28 mouse cellular contexts compared by ENCODE assay signal in the genomic region with DNA sequence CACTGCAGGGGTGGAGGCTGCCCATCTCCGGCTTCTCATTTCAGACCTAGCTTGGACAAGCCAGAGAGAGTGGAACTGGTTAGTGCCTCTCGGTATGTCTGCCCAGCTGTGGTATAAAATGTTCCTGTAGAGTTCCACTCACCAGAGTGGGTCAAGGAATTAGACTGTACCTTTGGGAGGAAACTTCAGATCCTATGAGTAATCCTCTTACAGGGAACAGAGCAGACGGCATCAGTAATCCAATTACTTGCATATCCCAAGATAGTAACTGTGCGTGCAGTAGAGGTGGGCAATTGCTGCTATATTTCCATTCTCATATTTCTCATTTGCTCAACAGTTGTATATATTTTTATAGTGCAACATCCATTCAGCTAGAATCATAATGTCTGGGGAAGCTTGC. TPM values are rescaled to one million over a fixed set of nuclear protein-coding genes. Genes with fewer than 3 reads are reported as not detected.
DNase-seq lines count a peak whose midpoint lies in the region; TF ChIP-seq lines count a peak whose summit lies in the region.
"Had no signal": no experiment of that assay in that cellular context is flagged by ENCODE, and none has a peak within 500 bp of the region (broad histone marks: within the 10 kb centered on the region; RNA-seq: fewer than 3 reads in every experiment).

No protein-coding gene starts in this region.

- no peak for TF ChIP-seq POLR2A in ES-Bruce4 (IDR thresholded peaks at IDR 0.05; ENCODE audit: insufficient read depth, low read length)

- H3K9me3 ChIP-seq in ES-Bruce4 (replicated peaks; ENCODE audit: control insufficient read depth, insufficient read depth, low read length, poor library complexity, severe bottlenecking): no peaks in the 10 kb centered on the region
- H3K9me3 ChIP-seq: embryonic facial prominence, embryonic 13.5 days; embryonic facial prominence, embryonic 15.5 days; forebrain, embryonic 10.5 days; forebrain, embryonic 12.5 days had no signal

- no peaks in the 10 kb centered on the region for H3K27me3 ChIP-seq in ES-Bruce4 (ENCODE audit: control insufficient read depth, insufficient read depth, low read length, poor library complexity, severe bottlenecking)

- TF ChIP-seq EP300 in ES-Bruce4 (IDR thresholded peaks at IDR 0.05; ENCODE audit: insufficient read depth, low read depth, low read length): no peak

- no peak overlapping the region for H3K9ac ChIP-seq in ES-Bruce4 (ENCODE audit: low read depth, poor library complexity, severe bottlenecking)
- H3K9ac ChIP-seq: embryonic facial prominence, embryonic 13.5 days; embryonic facial prominence, embryonic 15.5 days; forebrain, embryonic 12.5 days had no signal

- H3K27ac ChIP-seq in gastrocnemius, adult 2 months: peak overlapping the region; percentile 16; the same call in 1 of the 2 replicates
- H3K27ac ChIP-seq in ES-Bruce4 (ENCODE audit: insufficient read depth, low read length): 0 out of 2 replicates have a peak overlapping the region, but pooled peaks have one; percentile 34
- H3K27ac ChIP-seq: embryonic facial prominence, embryonic 13.5 days; embryonic facial prominence, embryonic 15.5 days; forebrain, embryonic 10.5 days; forebrain, embryonic 12.5 days had no signal

- DNase-seq in gastrocnemius, adult 2 months: no peak
- no peak for DNase-seq in gastrocnemius, postnatal 25 days
- DNase-seq in retina, adult 2 months (ENCODE audit: low read depth, low spot score): peak; percentile 76
- DNase-seq in retina, embryonic 14.5 days (ENCODE audit: low spot score): no peak
- peak; percentile 57 for DNase-seq in retina, postnatal 7 days (ENCODE audit: low read depth, low spot score)
- no peak for DNase-seq in adrenal gland, postnatal 14 days
- DNase-seq: adrenal gland, adult 2 months; adrenal gland, postnatal 25 days; cerebellum, adult 11 months; cerebellum, adult 18-20 months; cerebellum, adult 8-10 months; cerebellum, adult 9-11 months; cerebellum, postnatal 36 days had no signal

- H3K4me3 ChIP-seq in gastrocnemius, adult 2 months: no peak overlapping the region
- H3K4me3 ChIP-seq in ES-Bruce4 (ENCODE audit: low read depth, low read length): no peak overlapping the region
- H3K4me3 ChIP-seq: embryonic facial prominence, embryonic 13.5 days; embryonic facial prominence, embryonic 15.5 days; erythroblast, embryonic 14.5 days; forebrain, embryonic 10.5 days; forebrain, embryonic 12.5 days had no signal

- H3K36me3 ChIP-seq in ES-Bruce4 (ENCODE audit: control insufficient read depth, insufficient read depth, low read length, poor library complexity, severe bottlenecking): no peaks in the 10 kb centered on the region
- H3K36me3 ChIP-seq: embryonic facial prominence, embryonic 13.5 days; embryonic facial prominence, embryonic 15.5 days; forebrain, embryonic 10.5 days; forebrain, embryonic 12.5 days had no signal

- H3K4me1 ChIP-seq in ES-Bruce4 (ENCODE audit: control insufficient read depth, insufficient read depth, low read length): peaks cover 8% of the 10 kb centered on the region

- TF ChIP-seq CTCF in gastrocnemius, adult 2 months (IDR thresholded peaks at IDR 0.05): no peak
- TF ChIP-seq CTCF in ES-Bruce4 (IDR thresholded peaks at IDR 0.05; ENCODE audit: low read depth, low read length): no peak

- intact Hi-C loops in gastrocnemius, adult 2 months (cut with DNase I): no loop called here

RNA-seq across cellular contexts. Expression of a gene that starts 11.6 kb away (rescaled TPM):
- total RNA-seq in gastrocnemius, adult 2 months (2021): not detected
- not detected for total RNA-seq in gastrocnemius, postnatal 25 days (2021)
- polyA plus RNA-seq in ES-Bruce4 (2011; ENCODE audit: insufficient read depth, insufficient read length, low read depth, missing spikeins): not detected in 2 replicates
- not detected in 2 replicates for total RNA-seq in adrenal gland, postnatal 14 days (2021)
- total RNA-seq: adrenal gland, postnatal 25 days; adrenal gland, postnatal 4 days; CH12.LX; common myeloid progenitor, adult 5-6 weeks; MEL had no signal
- polyA plus RNA-seq: brain, embryonic 14.5 days; CD4-positive, CD25-positive, alpha-beta regulatory T cell, adult 4 months; embryonic facial prominence, embryonic 11.5 days; embryonic facial prominence, embryonic 13.5 days; erythroblast, embryonic 14.5 days; forebrain, embryonic 14.5 days; forebrain, embryonic 16.5 days had no signal

RNA-seq across cellular contexts. Expression of a gene that starts 23.1 kb away (rescaled TPM):
- total RNA-seq in gastrocnemius, adult 2 months (2021): 1,000 to 10,000 TPM; 1,886 to 2,548 TPM
- 1,000 to 10,000 TPM; 2,264 to 2,912 TPM for total RNA-seq in gastrocnemius, postnatal 25 days (2021)
- 3.4 and 4.0 TPM in 2 replicates for polyA plus RNA-seq in ES-Bruce4 (2011; ENCODE audit: insufficient read depth, insufficient read length, low read depth, missing spikeins)
- 0.44 and 1.2 TPM in 2 replicates for total RNA-seq in adrenal gland, postnatal 14 days (2021)
- total RNA-seq: common myeloid progenitor, adult 5-6 weeks; MEL had no signal
- polyA plus RNA-seq: CD4-positive, CD25-positive, alpha-beta regulatory T cell, adult 4 months; erythroblast, embryonic 14.5 days had no signal

Comparison
In these comparisons a context has a peak if more than half of its experiments do, and no peak if none do; other contexts are left out.
1. DNase-seq: peak in retina, adult 2 months (single experiment) and retina, postnatal 7 days (single experiment); none in gastrocnemius, adult 2 months (single experiment), gastrocnemius, postnatal 25 days (single experiment), retina, embryonic 14.5 days (single experiment) and adrenal gland, postnatal 14 days (single experiment).
2. RNA of a gene that starts 23.1 kb away (total RNA-seq): 2,264 to 2,912 TPM in gastrocnemius, postnatal 25 days and 1,886 to 2,548 TPM in gastrocnemius, adult 2 months; 0.44 to 1.2 TPM in adrenal gland, postnatal 14 days; every median in the first group is over 100 times any median in the second.